Mouse (Mus musculus) embryonic stem cell, embryonic (primary cell): ENCODE results near the gene 4930505A04Rik.

ENCODE experiments used
- CTCF ChIA-PET, 4 experiments: fragments of 300-600 bp in 2 of 4; fragments of 350-600 bp in 2 of 4; sonication (Branson Sonifier 250); formaldehyde crosslinking; loops; one replicate each; lab custom pipeline; 2022; ENCODE audit warnings: inconsistent platforms in 2 of 4; lab: Charles Lee
- POLR2A ChIA-PET, 4 experiments: fragments of 300-600 bp in 2 of 4; fragments of 350-600 bp in 2 of 4; sonication (Branson Sonifier 250); formaldehyde crosslinking; loops; one replicate each; lab custom pipeline; 2022; ENCODE audit warnings: antibody characterized with exemption in 4 of 4, inconsistent platforms in 1 of 4; lab: Charles Lee

4930505A04Rik gene

DNA sequence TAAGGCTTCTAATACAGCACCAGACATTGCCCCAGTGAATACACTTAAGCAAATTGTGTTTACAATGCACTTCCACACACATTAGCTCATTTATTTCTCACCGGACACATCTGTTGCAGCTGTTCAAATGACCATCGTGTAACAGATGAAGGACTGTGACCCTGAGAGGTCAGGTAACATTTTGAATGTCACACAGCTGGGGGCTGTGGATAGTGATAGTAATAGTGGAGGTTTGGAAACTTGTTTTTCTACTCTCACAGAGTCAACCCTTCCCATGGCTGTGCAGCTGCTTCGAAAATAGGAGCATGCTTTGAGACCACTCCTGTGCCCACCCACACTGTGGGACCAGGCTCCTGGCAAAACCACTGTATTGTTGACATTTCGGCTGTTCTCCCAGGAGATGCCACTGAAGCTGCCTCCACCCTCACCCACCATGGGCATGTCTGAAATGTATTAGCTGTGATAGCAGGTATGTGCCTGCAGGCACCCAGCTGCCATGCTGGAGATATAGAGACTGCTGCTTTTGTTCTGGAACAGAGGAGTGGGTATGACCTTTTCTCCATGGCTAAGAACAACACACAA, 66.9 kb downstream of the 4930505A04Rik start:
- CTCF ChIA-PET = no interaction called here
- POLR2A ChIA-PET = no interaction called here

DNA sequence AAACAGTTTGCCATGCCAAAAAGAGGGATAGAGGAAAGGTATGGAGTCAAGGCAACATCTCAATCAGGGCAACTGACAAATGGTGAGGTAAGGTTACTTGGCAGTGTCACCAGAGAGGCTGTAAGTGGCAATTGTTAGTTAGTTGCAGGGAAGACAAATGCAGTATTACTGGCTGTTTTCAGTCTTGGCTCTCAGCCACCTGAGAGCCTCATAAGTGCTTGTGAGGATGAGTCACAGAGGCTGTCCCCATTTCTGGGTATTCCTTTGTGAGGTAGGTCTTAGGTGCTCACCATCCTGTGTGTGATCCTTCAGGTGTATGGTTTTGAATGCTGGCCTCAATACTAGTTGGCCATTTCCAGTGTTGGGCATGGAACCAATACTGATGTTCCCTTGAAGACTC, 77.3 kb downstream of the 4930505A04Rik start:
- ChIA-PET POLR2A (no interaction called here), CTCF (no interaction called here)

DNA sequence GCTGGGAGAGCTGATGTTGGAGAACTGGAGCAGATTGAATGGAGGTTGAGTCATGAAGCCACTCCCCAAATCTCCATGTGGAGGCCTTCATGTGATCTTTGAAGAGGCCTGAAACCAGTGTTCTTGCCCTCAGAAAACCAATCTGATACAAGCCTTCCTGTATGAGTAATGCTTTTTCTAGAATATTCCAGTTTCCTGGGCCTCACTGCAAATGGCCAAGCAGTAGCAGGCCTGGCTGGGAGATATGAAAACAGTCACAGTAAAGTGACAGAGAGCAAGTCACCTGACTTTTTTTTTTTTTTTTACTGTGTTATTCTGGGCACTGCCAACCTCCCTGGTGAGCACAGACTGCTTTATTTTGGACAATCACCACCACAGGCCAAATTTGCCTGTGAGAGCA, 88.6 kb downstream of the 4930505A04Rik start:
- ChIA-PET CTCF (no interaction called here), POLR2A (no interaction called here)
